8 mouse cellular contexts compared by ENCODE assay signal in genomic region chr5:34514218-34514566, GRCm38 (mm10). TPM values are rescaled to one million over a fixed set of nuclear protein-coding genes. Genes with fewer than 3 reads are reported as not detected.
DNase-seq lines count a peak whose midpoint lies in the region; ATAC-seq and TF ChIP-seq lines count a peak whose summit lies in the region.

No protein-coding gene starts in this region.

- peak overlapping the region; percentile 91 for H3K4me2 ChIP-seq in heart, embryonic 15.5 days
- peak overlapping the region; percentile 88 for H3K4me2 ChIP-seq in hindbrain, embryonic 13.5 days

- TF ChIP-seq CTCF in bone marrow, adult 2 months (IDR thresholded peaks at IDR 0.05; ENCODE audit: control insufficient read depth, insufficient read depth, low read length): no peak

- no peaks in the 10 kb centered on the region for H3K9me3 ChIP-seq in heart, embryonic 15.5 days (replicated peaks)
- no peaks in the 10 kb centered on the region for H3K9me3 ChIP-seq in hindbrain, embryonic 13.5 days
- no peaks in the 10 kb centered on the region for H3K9me3 ChIP-seq in midbrain, embryonic 10.5 days (replicated peaks)

- peaks cover 7% of the 10 kb centered on the region for H3K4me1 ChIP-seq in heart, embryonic 15.5 days (replicated peaks)
- H3K4me1 ChIP-seq in bone marrow, adult 2 months (ENCODE audit: control insufficient read depth, insufficient read depth, low read length): no peaks in the 10 kb centered on the region; the same call in 1 of the 2 replicates
- H3K4me1 ChIP-seq in hindbrain, embryonic 13.5 days (replicated peaks): peaks cover 11% of the 10 kb centered on the region
- peaks cover 15% of the 10 kb centered on the region for H3K4me1 ChIP-seq in midbrain, embryonic 10.5 days

- WGBS in heart, embryonic 15.5 days: 21% methylated on average over 7 of the region's 7 CpGs
- WGBS in bone marrow, adult 2 months: 10% methylated on average over 7 of the region's 7 CpGs
- WGBS in hindbrain, embryonic 13.5 days: 27% methylated on average over 7 of the region's 7 CpGs
- WGBS in midbrain, embryonic 10.5 days: 31% methylated on average over 7 of the region's 7 CpGs

- H3K9ac ChIP-seq in heart, embryonic 15.5 days: peak overlapping the region; percentile 38
- H3K9ac ChIP-seq in hindbrain, embryonic 13.5 days: peak overlapping the region; percentile 81; the same call in 1 of the 2 replicates

- ATAC-seq in heart, embryonic 15.5 days (replicated peaks; ENCODE audit: insufficient number of reproducible peaks, insufficient read depth, low FRiP score, low read depth): peak; percentile 5
- no peak for ATAC-seq in hindbrain, embryonic 13.5 days (ENCODE audit: low FRiP score)

- H3K4me3 ChIP-seq in heart, embryonic 15.5 days: peak overlapping the region; percentile 78
- peak overlapping the region; percentile 84 for H3K4me3 ChIP-seq in bone marrow, adult 2 months (replicated peaks; ENCODE audit: control insufficient read depth, low read depth, low read length)
- H3K4me3 ChIP-seq in hindbrain, embryonic 13.5 days: peak overlapping the region; percentile 62
- peak overlapping the region; percentile 59 for H3K4me3 ChIP-seq in midbrain, embryonic 10.5 days

- DNase-seq in heart, adult 11 months: no peak
- DNase-seq in midbrain, embryonic 10.5 days (ENCODE audit: low spot score): no peak
- no peak for DNase-seq in cerebellum, postnatal 36 days
- DNase-seq in right cerebral cortex, adult 18-20 months: no peak
- no peak for DNase-seq in frontal cortex, postnatal 25 days (ENCODE audit: low spot score in 2 of 2)

- no peaks in the 10 kb centered on the region for H3K27me3 ChIP-seq in heart, embryonic 15.5 days
- peaks cover 28% of the 10 kb centered on the region for H3K27me3 ChIP-seq in hindbrain, embryonic 13.5 days
- H3K27me3 ChIP-seq in midbrain, embryonic 10.5 days (ENCODE audit: low read depth, poor library complexity, severe bottlenecking): peaks cover 18% of the 10 kb centered on the region

- TF ChIP-seq POLR2A in bone marrow, adult 2 months (IDR thresholded peaks at IDR 0.05; ENCODE audit: borderline replicate concordance, control insufficient read depth, low read depth, low read length): no peak

- 0 out of 2 replicates have a peak overlapping the region, but pooled peaks have one; percentile 26 for H3K27ac ChIP-seq in heart, embryonic 15.5 days
- H3K27ac ChIP-seq in bone marrow, adult 2 months (ENCODE audit: control insufficient read depth, insufficient read depth, low read depth, low read length, poor library complexity): peak overlapping the region; percentile 11; the same call in 1 of the 2 replicates
- no peak overlapping the region for H3K27ac ChIP-seq in hindbrain, embryonic 13.5 days
- H3K27ac ChIP-seq in midbrain, embryonic 10.5 days (replicated peaks): peak overlapping the region; percentile 73; the same call in 1 of the 2 replicates

- no peaks in the 10 kb centered on the region for H3K36me3 ChIP-seq in heart, embryonic 15.5 days
- H3K36me3 ChIP-seq in hindbrain, embryonic 13.5 days: no peaks in the 10 kb centered on the region
- H3K36me3 ChIP-seq in midbrain, embryonic 10.5 days: no peaks in the 10 kb centered on the region

RNA-seq across cellular contexts. Expression of gene Tnip2, which starts 0.4 kb away (rescaled TPM):
- 15.6 and 21.2 TPM in 2 replicates for polyA plus RNA-seq in heart, embryonic 15.5 days (2015; fragmentation: Nextera tagmentation; extraction: Ambion mirVana)
- 4.6 and 15.1 TPM in 2 replicates for polyA plus RNA-seq in bone marrow, adult 2 months (2011; ENCODE audit: insufficient read depth, insufficient read length, low replicate concordance, missing spikeins)
- polyA plus RNA-seq in hindbrain, embryonic 13.5 days (2015; fragmentation: Nextera tagmentation; extraction: Ambion mirVana): 10.3 and 10.7 TPM in 2 replicates
- 5.3 and 8.0 TPM in 2 replicates for polyA plus RNA-seq in midbrain, embryonic 10.5 days (2016; fragmentation: Nextera tagmentation; extraction: Ambion mirVana)

RNA-seq across cellular contexts. Expression of gene Sh3bp2, which starts 11.4 kb away (rescaled TPM):
- polyA plus RNA-seq in heart, embryonic 15.5 days (2015; fragmentation: Nextera tagmentation; extraction: Ambion mirVana): 3.8 and 6.4 TPM in 2 replicates
- polyA plus RNA-seq in bone marrow, adult 2 months (2011; ENCODE audit: insufficient read depth, insufficient read length, low replicate concordance, missing spikeins): 15.0 and 29.7 TPM in 2 replicates
- 17.1 and 20.9 TPM in 2 replicates for polyA plus RNA-seq in hindbrain, embryonic 13.5 days (2015; fragmentation: Nextera tagmentation; extraction: Ambion mirVana)
- 6.4 and 10.3 TPM in 2 replicates for polyA plus RNA-seq in midbrain, embryonic 10.5 days (2016; fragmentation: Nextera tagmentation; extraction: Ambion mirVana)

RNA-seq across cellular contexts. Expression of gene Add1, which starts 59.3 kb away (rescaled TPM):
- polyA plus RNA-seq in heart, embryonic 15.5 days (2015; fragmentation: Nextera tagmentation; extraction: Ambion mirVana): 133 and 162 TPM in 2 replicates
- 160 and 163 TPM in 2 replicates for polyA plus RNA-seq in bone marrow, adult 2 months (2011; ENCODE audit: insufficient read depth, insufficient read length, low replicate concordance, missing spikeins)
- 206 and 216 TPM in 2 replicates for polyA plus RNA-seq in hindbrain, embryonic 13.5 days (2015; fragmentation: Nextera tagmentation; extraction: Ambion mirVana)
- polyA plus RNA-seq in midbrain, embryonic 10.5 days (2016; fragmentation: Nextera tagmentation; extraction: Ambion mirVana): 166 and 195 TPM in 2 replicates
